Mouse (Mus musculus): ENCODE measurements around the gene Riox1. TPM values are rescaled to one million over a fixed set of nuclear protein-coding genes. Genes with fewer than 3 reads are reported as not detected.

Riox1 gene
- total RNA-seq, 1 experiment from 2014 or later, result 12.8 TPM

GRCm38 (mm10) chr12:83989378-83989777, 39.0 kb downstream of the Riox1 start:
- no peak for ATAC-seq (replicated peaks in 1 of 2; ENCODE audit: insufficient read depth in 1 of 2, low FRiP score in 2 of 2, low TSS enrichment in 1 of 2, low read depth in 1 of 2, poor library complexity in 2 of 2, severe bottlenecking in 2 of 2)

- ATAC-seq (replicated peaks in 1 of 2; ENCODE audit: insufficient read depth in 1 of 2, low FRiP score in 2 of 2, low TSS enrichment in 1 of 2, low read depth in 1 of 2, poor library complexity in 2 of 2, severe bottlenecking in 2 of 2), result no peak
These were observed 46.8 kb downstream of the Riox1 start for GRCm38 (mm10) chr12:83997221-83997620.

- ATAC-seq (replicated peaks in 1 of 2; ENCODE audit: insufficient read depth in 1 of 2, low FRiP score in 2 of 2, low TSS enrichment in 1 of 2, low read depth in 1 of 2, poor library complexity in 2 of 2, severe bottlenecking in 2 of 2), result no peak
These were observed 48.1 kb downstream of the Riox1 start for GRCm38 (mm10) chr12:83998341-83999107.

- ATAC-seq (replicated peaks in 1 of 2; ENCODE audit: insufficient read depth in 1 of 2, low FRiP score in 2 of 2, low TSS enrichment in 1 of 2, low read depth in 1 of 2, poor library complexity in 2 of 2, severe bottlenecking in 2 of 2), result peak; percentile 32 to 66; a peak in 3 of 4 replicates
These were observed 48.8 kb downstream of the Riox1 start for GRCm38 (mm10) chr12:83999237-83999636.

- no peak for ATAC-seq (replicated peaks in 1 of 2; ENCODE audit: insufficient read depth in 1 of 2, low FRiP score in 2 of 2, low TSS enrichment in 1 of 2, low read depth in 1 of 2, poor library complexity in 2 of 2, severe bottlenecking in 2 of 2)
These were observed 50.0 kb downstream of the Riox1 start for GRCm38 (mm10) chr12:84000418-84000817.

Other genes starting within 250 kb of the Riox1 start
- not detected in 2 replicates for gene Papln, start 187.0 kb upstream of the Riox1 start, total RNA-seq (2017)
- gene Numb, start 28.7 kb upstream of the Riox1 start, total RNA-seq (2017), result 27.5 and 29.7 TPM in 2 replicates
- gene Heatr4, start 34.2 kb downstream of the Riox1 start, total RNA-seq (2017), result not detected in 2 replicates
- 23.0 and 25.0 TPM in 2 replicates for gene Acot2, start 37.3 kb downstream of the Riox1 start, total RNA-seq (2017)
- gene Acot1, start 58.9 kb downstream of the Riox1 start, total RNA-seq (2017), result 39.0 and 44.3 TPM in 2 replicates
- 0.30 and 0.69 TPM in 2 replicates for gene Acot4, start 87.8 kb downstream of the Riox1 start, total RNA-seq (2017)
- gene Gm49366, start 88.3 kb downstream of the Riox1 start, total RNA-seq (2017), result not detected in 2 replicates
- gene Acot3, start 101.5 kb downstream of the Riox1 start, total RNA-seq (2017), result not detected in 2 replicates
- gene Acot5, start 118.7 kb downstream of the Riox1 start, total RNA-seq (2017), result not detected in 2 replicates
- gene Acot6, start 150.0 kb downstream of the Riox1 start, total RNA-seq (2017), result 2.8 and 3.4 TPM in 2 replicates
- 2.9 and 3.7 TPM in 2 replicates for gene Dnal1, start 163.8 kb downstream of the Riox1 start, total RNA-seq (2017)
- 0.94 and 2.0 TPM in 2 replicates for gene Pnma1, start 197.9 kb downstream of the Riox1 start, total RNA-seq (2017)